Mouse (Mus musculus) embryonic fibroblast, embryonic 13.5 days (primary cell): ENCODE results near the gene Haus3.

Experiments
- CTCF ChIP-seq: IDR thresholded peaks from 2 replicates; pipeline ENCODE4 v1.5.1; 2011; ENCODE audit warnings: mild to moderate bottlenecking, control low read depth, low read length, moderate library complexity, borderline replicate concordance; ENCODE audit not compliant: insufficient read depth
- POLR2A ChIP-seq: IDR thresholded peaks from 2 replicates; pipeline ENCODE4 v1.6.1; 2011; ENCODE audit warnings: low read depth, mild to moderate bottlenecking, control low read depth, low read length, moderate library complexity

- TF ChIP-seq CTCF (no peak), POLR2A (no peak)
Observed at GRCm38 (mm10) chr5:34218672-34219071, 49.3 kb upstream of the Haus3 start.
